Mouse (Mus musculus): ENCODE measurements around the gene Cnot3.
"Not testable (repeated sequence)": the region's sequence is repeated elsewhere in the genome, so short reads cannot be mapped to it uniquely, and the experiment has no call there.

Gene Cnot3

GRCm38 (mm10) chr7:3656966-3657365, 11.9 kb downstream of the Cnot3 start:
- DNase-seq: no peak

GRCm38 (mm10) chr7:3658578-3658977, 13.5 kb downstream of the Cnot3 start:
- DNase-seq: no peak

- peak; percentile 37 for DNase-seq
These were observed 19.6 kb downstream of the Cnot3 start for GRCm38 (mm10) chr7:3664524-3665214.

- DNase-seq: peak; percentile 96
These were observed 20.4 kb downstream of the Cnot3 start, which contains the start of gene Leng1 for GRCm38 (mm10) chr7:3665215-3666114. TSS of gene Leng1 (minus strand) at chr7:3665840.

DNA sequence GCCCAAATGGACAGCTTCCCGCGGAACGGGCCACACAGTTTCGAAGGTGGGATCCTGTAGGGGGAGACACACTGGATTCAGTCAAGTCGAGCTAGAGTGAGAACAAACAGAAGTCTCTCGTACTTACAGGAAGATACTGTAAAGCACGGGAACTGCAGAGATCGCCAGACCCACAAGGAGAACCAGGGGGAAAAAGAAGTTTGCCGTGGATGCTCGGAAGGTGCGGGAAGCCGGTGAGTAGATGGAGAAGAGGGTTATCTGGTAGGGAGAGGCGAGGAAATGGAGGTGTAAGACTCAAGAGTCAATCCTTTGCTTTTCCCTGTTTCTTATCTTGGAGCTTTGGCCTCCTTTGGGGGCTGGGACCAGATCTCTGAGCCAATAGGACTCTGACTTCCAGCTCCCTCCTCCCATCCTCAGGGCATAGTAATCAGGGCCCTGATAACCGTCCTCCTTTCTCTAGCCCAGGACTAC, 21.9 kb downstream of the Cnot3 start:
- peak; percentile 24 for DNase-seq

- peak; percentile 86 for DNase-seq
These were observed 29.6 kb downstream of the Cnot3 start for GRCm38 (mm10) chr7:3674507-3675227.

GRCm38 (mm10) chr7:3675228-3675548, 30.1 kb downstream of the Cnot3 start:
- DNase-seq: no peak

DNA sequence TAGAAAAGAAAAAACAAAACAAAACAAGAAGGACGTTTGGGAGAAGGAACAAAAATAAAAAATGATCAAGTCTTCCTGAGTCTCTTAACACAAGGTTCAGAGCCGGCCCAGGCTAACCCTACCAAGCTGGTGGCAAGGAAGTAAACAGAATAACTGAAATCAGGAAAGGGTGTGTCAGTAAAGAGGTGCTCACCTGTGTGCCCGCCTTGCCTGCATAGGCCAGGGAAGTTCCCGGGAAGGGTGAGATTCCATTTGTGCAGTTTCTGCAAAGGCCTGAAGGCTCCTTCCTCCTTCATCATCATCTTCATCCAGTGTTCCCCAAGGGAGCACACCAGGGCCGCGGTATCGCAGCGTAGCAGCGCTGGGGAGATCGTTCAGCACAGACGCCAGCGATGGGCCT, 31.3 kb downstream of the Cnot3 start:
- no peak for DNase-seq

DNA sequence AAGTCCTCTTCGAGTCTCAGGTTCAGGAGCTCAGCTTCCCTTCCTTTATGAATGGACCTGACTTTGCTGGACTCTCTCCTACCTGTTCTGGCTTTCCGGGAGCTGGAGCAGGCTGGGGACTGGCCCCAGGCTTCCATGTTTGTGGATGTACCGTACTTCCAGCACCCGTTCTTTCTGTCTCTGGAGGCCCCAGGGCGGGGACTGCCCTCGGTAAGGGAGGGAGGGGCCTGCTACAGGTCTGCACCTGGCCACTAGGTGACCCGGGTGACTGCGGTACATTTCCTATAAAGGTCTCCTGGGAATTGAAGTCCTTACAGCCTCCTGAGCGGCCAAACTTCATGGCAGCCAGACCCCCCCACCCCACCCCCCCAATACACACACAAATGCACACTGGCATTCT, 32.3 kb downstream of the Cnot3 start, which contains the start of gene Tmc4:
Gene Tmc4 (minus strand): TSS at position 212 of the 400 bp plus-strand sequence.
- no peak for DNase-seq

DNA sequence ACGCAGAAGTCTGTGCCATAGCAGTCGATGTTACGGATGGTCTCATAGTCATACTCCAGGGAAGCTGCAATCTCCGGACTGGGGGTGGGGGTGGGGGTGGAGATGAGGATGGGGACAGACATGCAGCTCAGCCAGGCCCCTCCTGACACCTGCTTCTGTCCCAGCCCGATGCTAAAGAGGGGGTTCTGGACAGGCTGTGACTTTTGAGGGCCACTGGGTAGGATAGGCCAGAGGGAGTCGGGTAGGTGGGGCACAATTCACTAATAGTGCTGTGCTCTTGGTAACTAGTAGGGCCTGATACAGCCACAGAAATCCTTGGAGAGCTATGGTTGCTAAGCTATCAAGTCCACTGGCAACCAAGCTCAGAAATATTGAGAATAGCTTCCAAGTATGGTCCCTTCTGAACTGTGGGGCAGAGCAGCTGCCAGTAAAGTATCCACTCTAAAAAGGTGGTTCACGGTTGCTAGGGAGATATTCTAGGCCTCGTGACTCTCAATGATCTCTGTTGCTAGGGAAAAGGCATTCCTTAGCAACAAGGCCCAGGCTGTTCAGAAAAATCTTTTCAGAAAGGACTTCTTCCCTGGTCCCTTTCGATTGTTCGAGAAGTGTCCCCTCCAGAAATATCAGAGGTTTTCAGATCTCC, 39.0 kb downstream of the Cnot3 start:
- peak; percentile 19 for DNase-seq

- no peak for DNase-seq
These were observed 39.6 kb downstream of the Cnot3 start for GRCm38 (mm10) chr7:3684698-3685097.

DNA sequence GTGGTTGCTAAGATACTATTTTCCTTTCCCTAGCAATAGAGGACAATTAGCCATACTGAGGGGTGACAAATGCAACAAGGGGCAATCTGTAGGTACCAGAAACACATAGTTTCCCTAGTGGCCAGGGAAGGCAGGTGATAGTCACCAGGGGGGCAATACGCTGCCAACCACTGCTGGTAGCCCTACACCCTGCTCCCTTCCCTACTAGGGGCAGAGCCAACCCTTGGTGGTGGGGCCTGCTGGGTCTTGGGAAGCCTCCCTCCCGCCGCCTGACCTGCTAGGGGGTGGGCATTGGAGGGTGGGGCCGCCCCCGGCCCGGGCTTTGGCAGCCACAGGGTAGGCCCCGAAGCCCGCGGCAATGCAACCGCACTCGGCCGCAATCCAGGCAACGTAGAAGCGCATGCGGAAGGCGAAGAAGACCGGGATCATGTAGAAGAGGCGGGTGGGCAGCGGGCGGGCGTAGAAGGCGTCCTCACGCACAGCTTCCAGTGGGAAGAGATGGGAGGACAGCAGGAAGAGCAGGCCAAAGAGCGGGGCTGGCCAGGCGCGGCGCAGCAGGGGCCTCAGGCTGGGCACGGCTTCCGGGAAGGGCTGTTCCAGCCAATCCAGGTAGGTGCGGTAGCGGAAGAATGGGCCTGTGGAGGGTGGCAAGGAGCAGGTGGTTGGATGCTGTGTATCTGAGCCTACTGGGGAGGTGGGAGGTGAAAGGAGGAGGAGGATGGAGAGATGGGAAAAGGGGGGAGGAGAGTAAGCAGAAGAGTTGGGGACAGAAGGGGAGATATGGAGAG, 40.5 kb downstream of the Cnot3 start:
- no peak for DNase-seq

DNA sequence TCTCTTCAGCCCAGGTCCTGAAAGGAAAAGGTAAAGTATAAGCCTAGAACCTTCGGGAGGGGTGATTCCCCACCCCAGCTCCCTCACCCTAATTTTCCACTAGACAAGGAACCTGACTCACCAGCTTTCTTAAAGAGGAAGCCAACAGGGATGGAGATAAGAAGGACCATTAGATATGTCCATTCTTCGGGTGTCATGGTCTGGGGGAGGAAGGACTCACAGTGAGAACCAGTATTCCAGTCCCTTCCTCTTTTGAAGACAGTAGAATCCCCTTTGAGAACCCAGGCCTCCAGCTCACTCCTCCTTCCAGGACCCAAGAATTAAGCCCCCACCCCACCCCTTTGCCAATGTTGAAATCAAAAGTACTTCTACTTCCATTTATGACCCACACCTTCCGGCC, 46.9 kb downstream of the Cnot3 start:
- no peak for DNase-seq

- no peak for DNase-seq
These were observed 47.4 kb downstream of the Cnot3 start, which contains the start of gene Tsen34 for GRCm38 (mm10) chr7:3692382-3692986. TSS of gene Tsen34 (plus strand) at chr7:3692863.

DNA sequence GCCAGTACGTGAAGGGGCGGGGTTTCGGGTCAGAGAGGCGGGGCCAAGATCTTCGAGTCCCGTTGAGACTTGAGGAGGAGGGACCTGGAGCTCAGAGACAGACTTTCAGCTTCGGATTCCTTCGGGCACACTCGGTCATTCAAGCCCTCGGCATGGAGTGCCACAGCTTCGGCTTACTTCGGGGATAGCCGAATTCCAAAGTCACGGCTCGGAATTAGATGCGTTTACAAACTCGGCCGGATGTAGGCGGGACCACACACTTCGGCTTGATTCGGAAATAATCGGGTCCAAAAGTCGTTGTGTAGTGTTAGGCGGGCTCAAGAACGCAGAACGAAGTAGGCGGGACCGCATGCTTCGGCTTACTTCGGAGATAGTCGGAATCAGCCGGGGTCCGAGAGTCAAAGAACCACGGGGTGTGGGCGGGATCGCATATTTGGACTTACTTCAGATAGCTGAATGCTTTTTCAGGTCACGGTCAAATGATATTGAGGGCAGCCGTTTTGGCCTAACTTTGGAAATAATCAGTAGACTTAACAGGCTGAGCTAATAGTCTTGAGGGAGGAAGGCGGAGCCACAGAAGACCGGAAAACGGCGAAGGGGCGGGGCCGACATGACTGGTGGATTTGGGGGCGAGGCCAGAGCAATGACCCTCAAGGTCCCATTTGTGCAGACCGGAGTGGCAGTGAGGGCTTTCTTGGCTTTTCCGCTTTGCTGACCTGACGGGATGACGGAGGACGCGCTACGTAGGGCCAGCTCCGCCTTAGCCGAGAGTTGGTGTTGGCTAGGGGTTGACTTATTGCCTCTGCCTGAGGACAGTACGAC, 48.1 kb downstream of the Cnot3 start, which contains the start of gene Mboat7:
Gene Mboat7 (minus strand): TSS at position 537 of the 822 bp plus-strand sequence.
- peak; percentile 97 for DNase-seq

GRCm38 (mm10) chr7:3693809-3694075, 48.7 kb downstream of the Cnot3 start:
- DNase-seq: no peak

- peak; percentile 92 for DNase-seq
These were observed 49.2 kb downstream of the Cnot3 start for GRCm38 (mm10) chr7:3694076-3694948.

DNA sequence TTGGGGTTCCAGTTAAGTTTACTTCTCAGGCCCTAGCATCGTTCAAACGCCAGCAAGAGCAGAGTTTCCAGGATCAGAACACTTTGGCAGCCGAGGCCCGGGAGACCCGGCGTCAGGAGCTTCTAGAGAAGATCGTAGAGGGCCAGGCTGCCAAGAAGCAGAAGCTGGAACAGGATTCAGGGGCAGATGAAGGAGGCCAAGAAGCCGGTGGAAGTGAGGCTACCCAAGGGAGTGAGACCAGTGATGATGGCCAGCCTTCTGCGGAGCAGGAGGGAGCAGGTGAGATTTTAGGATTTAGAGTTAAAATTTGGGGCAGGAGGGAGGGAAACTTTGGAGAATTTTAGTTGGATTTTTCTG, 49.9 kb downstream of the Cnot3 start:
- not testable (repeated sequence) for DNase-seq

GRCm38 (mm10) chr7:3698471-3698870, 53.4 kb downstream of the Cnot3 start:
- DNase-seq: no peak
